16 mouse cellular contexts compared by ENCODE assay signal in the genomic region with DNA sequence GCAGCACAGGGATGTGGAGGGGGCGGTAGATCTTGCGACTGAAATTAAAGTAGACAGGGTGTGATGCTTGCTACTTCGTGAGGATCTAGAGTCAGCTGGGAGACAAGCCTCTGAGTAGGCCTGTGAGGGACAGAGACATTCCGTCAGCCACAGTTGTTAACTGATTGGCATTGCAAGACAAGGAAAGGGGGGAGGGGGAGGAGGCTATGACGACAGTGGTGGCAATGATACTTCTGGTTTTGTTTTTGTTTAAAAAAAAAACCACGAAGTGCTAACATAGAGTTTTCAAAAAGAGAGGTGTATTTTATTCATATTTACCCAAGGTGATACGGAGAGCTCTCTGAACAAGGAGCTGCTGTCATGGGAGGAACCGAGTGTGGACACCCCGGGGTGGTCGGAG. TPM values are rescaled to one million over a fixed set of nuclear protein-coding genes. Genes with fewer than 3 reads are reported as not detected.
DNase-seq lines count a peak whose midpoint lies in the region; ATAC-seq and TF ChIP-seq lines count a peak whose summit lies in the region.
"Had no signal": no experiment of that assay in that cellular context is flagged by ENCODE, and none has a peak within 500 bp of the region (broad histone marks: within the 10 kb centered on the region; RNA-seq: fewer than 3 reads in every experiment).

No protein-coding gene starts in this region.

- H3K4me1 ChIP-seq in lung, embryonic 14.5 days (ENCODE audit: insufficient read depth): no peaks in the 10 kb centered on the region; the same call in 1 of the 2 replicates
- H3K4me1 ChIP-seq in kidney, adult 2 months (ENCODE audit: control insufficient read depth, insufficient read depth, low read length): no peaks in the 10 kb centered on the region

- no peak for TF ChIP-seq CTCF in lung, embryonic 14.5 days (IDR thresholded peaks at IDR 0.05; ENCODE audit: low read depth)
- no peak for TF ChIP-seq CTCF in kidney, adult 2 months (conservative IDR thresholded peaks at IDR 0.05; ENCODE audit: insufficient read depth, insufficient read length, low read depth, low read length)

- H3K9ac ChIP-seq in lung, embryonic 14.5 days: no peak overlapping the region
- H3K9ac ChIP-seq: limb, embryonic 15.5 days had no signal

- TF ChIP-seq POLR2A in kidney, adult 2 months (IDR thresholded peaks at IDR 0.05; ENCODE audit: low read depth, low read length): no peak

- peak; percentile 9 for DNase-seq in lung, embryonic 14.5 days
- no peak for DNase-seq in lung, postnatal 36 days
- peak; percentile 39 to 48 for DNase-seq in natural killer cell, adult 2 months (ENCODE audit: low spot score in 2 of 2)
- DNase-seq in gastrocnemius, postnatal 10 days: no peak
- DNase-seq in frontal cortex, postnatal 25 days (ENCODE audit: low spot score in 2 of 2): no peak
- no peak for DNase-seq in kidney, adult 2 months
- DNase-seq: adrenal gland, postnatal 10 days; heart, adult 18-20 months; heart, postnatal 36 days had no signal

- no peak for ATAC-seq in lung, embryonic 14.5 days (ENCODE audit: insufficient read depth)
- peak; percentile 60 for ATAC-seq in CD4-positive, CD25-positive, alpha-beta regulatory T cell, adult 4 months
- peak; percentile 57 for ATAC-seq in granulocyte monocyte progenitor cell, adult 5-6 weeks (replicated peaks; ENCODE audit: poor library complexity, severe bottlenecking)
- ATAC-seq: intestine, postnatal 0 days had no signal

- H3K4me2 ChIP-seq in lung, embryonic 14.5 days: no peak overlapping the region
- H3K4me2 ChIP-seq: limb, embryonic 15.5 days had no signal

- no peak overlapping the region for H3K4me3 ChIP-seq in lung, embryonic 14.5 days (ENCODE audit: low read depth, low read length)
- H3K4me3 ChIP-seq in kidney, adult 2 months (ENCODE audit: insufficient read depth, low read depth, low read length): no peak overlapping the region
- H3K4me3 ChIP-seq: limb, embryonic 15.5 days had no signal

- no peaks in the 10 kb centered on the region for H3K9me3 ChIP-seq in lung, embryonic 14.5 days (ENCODE audit: low read depth, low read length)
- H3K9me3 ChIP-seq: limb, embryonic 15.5 days had no signal

- 59% methylated on average over 10 of the region's 10 CpGs for WGBS in lung, embryonic 14.5 days
- 79% methylated on average over 10 of the region's 10 CpGs for WGBS in kidney, adult 2 months

- H3K36me3 ChIP-seq in lung, embryonic 14.5 days (ENCODE audit: insufficient read depth): no peaks in the 10 kb centered on the region
- H3K36me3 ChIP-seq in kidney, adult 2 months (ENCODE audit: control insufficient read depth, insufficient read depth, low read length): no peaks in the 10 kb centered on the region
- H3K36me3 ChIP-seq: limb, embryonic 15.5 days had no signal

- no peak overlapping the region for H3K27ac ChIP-seq in lung, embryonic 14.5 days (ENCODE audit: low read depth)
- H3K27ac ChIP-seq in kidney, adult 2 months (ENCODE audit: insufficient read depth, low read depth, low read length): no peak overlapping the region
- H3K27ac ChIP-seq: limb, embryonic 15.5 days had no signal

- H3K27me3 ChIP-seq in lung, embryonic 14.5 days (ENCODE audit: insufficient read depth, low read length): peaks cover 4% of the 10 kb centered on the region; the same call in 1 of the 2 replicates
- no peaks in the 10 kb centered on the region for H3K27me3 ChIP-seq in kidney, adult 2 months (replicated peaks; ENCODE audit: control insufficient read depth, insufficient read depth, low read length)
- H3K27me3 ChIP-seq: limb, embryonic 15.5 days had no signal

RNA-seq across cellular contexts. Expression of gene Prss39, which starts 13.7 kb away (rescaled TPM):
- not detected in 2 replicates for polyA plus RNA-seq in lung, embryonic 14.5 days (2014; fragmentation: Nextera tagmentation; extraction: Ambion mirVana)
- not detected for polyA plus RNA-seq in CD4-positive, CD25-positive, alpha-beta regulatory T cell, adult 4 months (2017; shearing (Covaris generic))
- total RNA-seq in granulocyte monocyte progenitor cell, adult 5-6 weeks (2014; fragmentation: Nextera tagmentation): 1.2 TPM in 1 of 2 replicates, not detected in the other
- not detected in 2 replicates for total RNA-seq in granulocyte monocyte progenitor cell, adult 5-6 weeks (2017)
- not detected for total RNA-seq in gastrocnemius, postnatal 10 days (2021)
- 0.11 and 0.37 TPM in 2 replicates for polyA plus RNA-seq in kidney, adult 2 months (2012; rRNA removed)
- total RNA-seq: adrenal gland, postnatal 10 days; heart, adult 18-20 months; heart, postnatal 36 days; left cerebral cortex, adult 18-20 months had no signal
- polyA plus RNA-seq: cortical plate, adult 2 months; intestine, postnatal 0 days; limb, embryonic 15.5 days had no signal

RNA-seq across cellular contexts. Expression of gene Ptpn18, which starts 24.9 kb away (rescaled TPM):
- 43.2 and 48.1 TPM in 2 replicates for polyA plus RNA-seq in lung, embryonic 14.5 days (2014; fragmentation: Nextera tagmentation; extraction: Ambion mirVana)
- 100 to 1,000 TPM; 127 to 195 TPM for polyA plus RNA-seq in CD4-positive, CD25-positive, alpha-beta regulatory T cell, adult 4 months (2017; shearing (Covaris generic))
- 46.9 and 56.7 TPM in 2 replicates for total RNA-seq in granulocyte monocyte progenitor cell, adult 5-6 weeks (2014; fragmentation: Nextera tagmentation)
- total RNA-seq in granulocyte monocyte progenitor cell, adult 5-6 weeks (2017): 292 and 344 TPM in 2 replicates
- total RNA-seq in gastrocnemius, postnatal 10 days (2021): 1 to 10 TPM; 4.3 to 8.6 TPM
- 42.4 and 44.6 TPM in 2 replicates for polyA plus RNA-seq in kidney, adult 2 months (2012; rRNA removed)

RNA-seq across cellular contexts. Expression of gene Imp4, which starts 44.8 kb away (rescaled TPM):
- 91.1 and 91.2 TPM in 2 replicates for polyA plus RNA-seq in lung, embryonic 14.5 days (2014; fragmentation: Nextera tagmentation; extraction: Ambion mirVana)
- 100 to 1,000 TPM; 140 to 143 TPM for polyA plus RNA-seq in CD4-positive, CD25-positive, alpha-beta regulatory T cell, adult 4 months (2017; shearing (Covaris generic))
- 45.9 and 50.4 TPM in 2 replicates for total RNA-seq in granulocyte monocyte progenitor cell, adult 5-6 weeks (2014; fragmentation: Nextera tagmentation)
- 26.2 and 35.9 TPM in 2 replicates for total RNA-seq in granulocyte monocyte progenitor cell, adult 5-6 weeks (2017)
- 10 to 100 TPM; 19.0 to 20.6 TPM for total RNA-seq in gastrocnemius, postnatal 10 days (2021)
- 64.7 and 71.4 TPM in 2 replicates for polyA plus RNA-seq in kidney, adult 2 months (2012; rRNA removed)

RNA-seq across cellular contexts. Expression of gene Ccdc115, which starts 45.0 kb away (rescaled TPM):
- polyA plus RNA-seq in lung, embryonic 14.5 days (2014; fragmentation: Nextera tagmentation; extraction: Ambion mirVana): 50.4 and 51.8 TPM in 2 replicates
- polyA plus RNA-seq in CD4-positive, CD25-positive, alpha-beta regulatory T cell, adult 4 months (2017; shearing (Covaris generic)): 10 to 100 TPM; 37.2 to 56.6 TPM
- total RNA-seq in granulocyte monocyte progenitor cell, adult 5-6 weeks (2014; fragmentation: Nextera tagmentation): 45.7 and 60.2 TPM in 2 replicates
- 70.6 and 81.4 TPM in 2 replicates for total RNA-seq in granulocyte monocyte progenitor cell, adult 5-6 weeks (2017)
- total RNA-seq in gastrocnemius, postnatal 10 days (2021): 10 to 100 TPM; 15.2 to 15.4 TPM
- polyA plus RNA-seq in kidney, adult 2 months (2012; rRNA removed): 20.0 and 21.7 TPM in 2 replicates

RNA-seq across cellular contexts. Expression of gene Cfc1, which starts 51.0 kb away (rescaled TPM):
- 0.24 TPM in 1 of 2 replicates, not detected in the other for polyA plus RNA-seq in lung, embryonic 14.5 days (2014; fragmentation: Nextera tagmentation; extraction: Ambion mirVana)
- under 1 TPM in 1 of 2 experiments, not detected in 1; 0.31 TPM for polyA plus RNA-seq in CD4-positive, CD25-positive, alpha-beta regulatory T cell, adult 4 months (2017; shearing (Covaris generic))
- not detected in 2 replicates for total RNA-seq in granulocyte monocyte progenitor cell, adult 5-6 weeks (2014; fragmentation: Nextera tagmentation)
- not detected in 2 replicates for total RNA-seq in granulocyte monocyte progenitor cell, adult 5-6 weeks (2017)
- total RNA-seq in gastrocnemius, postnatal 10 days (2021): not detected
- polyA plus RNA-seq in kidney, adult 2 months (2012; rRNA removed): not detected in 2 replicates
- total RNA-seq: adrenal gland, postnatal 10 days; heart, adult 18-20 months; heart, postnatal 36 days; left cerebral cortex, adult 18-20 months had no signal
- polyA plus RNA-seq: cortical plate, adult 2 months; intestine, postnatal 0 days; large intestine, adult 2 months had no signal

Comparison
In these comparisons a context has a peak if more than half of its experiments do, and no peak if none do; other contexts are left out.
1. DNase-seq: peak in lung, embryonic 14.5 days (single experiment) and natural killer cell, adult 2 months (2 of 2); none in lung, postnatal 36 days (single experiment), gastrocnemius, postnatal 10 days (single experiment), frontal cortex, postnatal 25 days (0 of 2) and kidney, adult 2 months (single experiment).